Mouse (Mus musculus) induced T-regulatory cell, adult 2 months (primary cell): ENCODE results near the gene 4931406C07Rik.

Experiments
- DNase-seq: peaks from one replicate; pipeline ENCODE4 v3.0.0-alpha.2; 2012; ENCODE audit warnings: low read depth

The 4931406C07Rik gene

DNA sequence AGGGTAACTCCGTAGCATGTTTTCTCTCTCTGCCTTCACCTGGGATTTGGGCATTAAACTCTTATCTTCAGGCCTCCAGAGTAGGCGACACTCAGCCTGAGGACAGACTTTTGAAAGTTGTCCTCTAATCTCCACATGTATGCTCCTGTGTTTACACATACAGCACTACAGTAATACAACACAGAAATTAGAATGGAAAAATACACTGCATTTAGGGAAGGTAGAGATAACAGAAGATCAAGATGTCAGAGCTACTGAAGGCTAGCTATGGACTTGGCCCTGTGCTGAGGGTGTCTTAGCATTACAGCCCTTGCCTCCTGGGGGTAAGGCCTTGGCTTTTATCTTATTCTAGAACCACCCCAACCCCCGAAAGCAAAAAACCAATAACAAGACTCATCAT lies 17.8 kb downstream of the 4931406C07Rik start:
- no peak for DNase-seq

DNA sequence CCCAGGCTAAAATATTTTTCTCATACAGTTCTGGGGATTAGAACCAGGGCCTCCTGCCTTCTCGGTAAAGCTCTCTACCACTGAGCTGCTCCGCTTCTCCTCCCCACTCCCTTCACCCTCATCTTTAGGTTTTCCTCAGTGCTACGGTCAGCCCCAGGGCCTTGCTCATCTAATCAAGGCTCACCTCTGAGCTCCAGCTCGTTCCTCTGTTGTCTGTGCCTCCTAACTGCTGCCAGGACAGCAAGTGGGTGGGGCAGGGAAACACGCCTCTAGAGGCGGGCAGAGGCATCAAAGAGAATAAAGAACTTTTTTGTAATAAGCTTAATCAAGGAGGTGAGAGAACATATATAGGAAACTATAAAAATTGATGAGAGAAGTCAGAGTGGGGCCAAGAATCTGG lies 18.4 kb downstream of the 4931406C07Rik start:
- DNase-seq, result no peak

DNA sequence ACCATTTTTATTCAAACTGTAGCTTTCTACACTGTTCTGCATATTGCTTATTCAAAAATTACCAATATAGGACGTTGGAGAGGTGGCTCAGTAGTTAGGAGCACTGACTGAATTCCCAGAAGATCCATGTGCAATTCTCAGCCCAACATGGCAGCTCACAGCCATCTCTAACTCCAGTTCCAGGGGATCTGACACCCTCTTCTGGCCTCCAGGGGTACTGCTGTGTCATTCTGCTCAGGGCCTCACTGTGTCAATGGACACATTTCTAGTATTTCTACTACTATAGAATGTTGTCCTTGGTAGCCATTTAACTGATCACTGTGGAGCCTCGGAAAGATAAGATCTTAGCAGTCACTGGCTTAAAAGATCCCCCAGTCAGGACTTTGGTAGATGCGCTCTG lies 20.8 kb downstream of the 4931406C07Rik start:
- peak; percentile 53 for DNase-seq

DNA sequence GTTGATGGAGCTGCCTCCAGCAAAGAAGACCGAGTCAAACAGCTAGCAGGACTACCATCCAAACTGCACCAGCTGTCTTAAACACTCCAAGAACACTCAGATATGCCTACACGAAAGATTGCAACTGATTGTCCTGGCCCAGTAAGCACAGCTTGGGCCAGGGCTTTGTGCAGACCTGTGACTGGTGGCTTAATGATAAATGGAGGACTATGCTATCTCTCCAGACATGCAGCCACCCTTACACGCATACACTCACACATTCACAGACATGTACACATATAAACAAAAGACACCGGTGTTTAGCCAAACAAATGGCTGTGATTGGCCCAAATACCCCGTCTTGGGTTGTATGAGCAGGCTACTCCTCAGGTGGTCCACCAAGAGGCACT lies 25.8 kb downstream of the 4931406C07Rik start:
- no peak for DNase-seq

DNA sequence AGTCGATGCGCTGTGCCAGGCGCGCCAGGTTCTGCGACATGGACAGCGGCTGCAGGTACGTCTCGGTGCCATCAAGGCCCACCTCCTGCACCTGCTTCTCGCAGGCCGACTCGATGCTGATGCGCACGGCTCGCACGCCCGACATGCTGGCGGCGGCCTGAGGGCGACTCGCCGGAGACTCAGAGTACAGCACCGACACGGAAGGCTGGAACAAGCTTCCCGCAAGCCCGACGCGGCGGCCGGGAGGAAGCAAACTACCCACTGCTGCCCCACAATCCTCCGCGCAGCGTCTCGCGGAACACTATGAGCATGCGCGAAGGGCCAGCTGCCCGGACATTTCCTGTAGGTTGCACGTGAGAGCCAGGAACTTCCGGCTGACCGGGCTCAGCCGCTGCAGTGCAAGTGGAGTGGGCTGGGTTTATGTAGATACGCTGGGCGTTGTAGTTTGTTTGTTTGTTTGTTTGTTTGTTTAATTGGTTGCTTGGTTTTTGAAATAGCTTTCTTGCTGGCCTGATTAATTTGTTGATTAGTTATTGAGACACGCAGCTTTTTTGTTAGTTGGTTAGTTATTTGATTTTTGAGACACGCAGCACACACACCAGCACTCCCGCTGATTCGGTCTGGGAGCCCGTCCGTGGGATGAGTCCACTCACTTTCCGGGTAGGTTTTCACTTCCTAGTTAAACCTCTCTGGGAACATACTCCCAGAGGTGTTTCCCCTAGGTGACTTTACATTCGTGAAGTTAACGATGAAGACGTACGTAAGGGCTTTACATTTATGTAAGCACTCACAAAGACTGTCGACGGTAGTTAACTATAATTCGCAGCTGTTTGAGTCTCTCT lies 26.4 kb downstream of the 4931406C07Rik start, which contains the start of gene Med17:
TSS of gene Med17 (minus strand) at position 283 of the 842 bp plus-strand sequence.
- DNase-seq, result peak; percentile 97

DNA sequence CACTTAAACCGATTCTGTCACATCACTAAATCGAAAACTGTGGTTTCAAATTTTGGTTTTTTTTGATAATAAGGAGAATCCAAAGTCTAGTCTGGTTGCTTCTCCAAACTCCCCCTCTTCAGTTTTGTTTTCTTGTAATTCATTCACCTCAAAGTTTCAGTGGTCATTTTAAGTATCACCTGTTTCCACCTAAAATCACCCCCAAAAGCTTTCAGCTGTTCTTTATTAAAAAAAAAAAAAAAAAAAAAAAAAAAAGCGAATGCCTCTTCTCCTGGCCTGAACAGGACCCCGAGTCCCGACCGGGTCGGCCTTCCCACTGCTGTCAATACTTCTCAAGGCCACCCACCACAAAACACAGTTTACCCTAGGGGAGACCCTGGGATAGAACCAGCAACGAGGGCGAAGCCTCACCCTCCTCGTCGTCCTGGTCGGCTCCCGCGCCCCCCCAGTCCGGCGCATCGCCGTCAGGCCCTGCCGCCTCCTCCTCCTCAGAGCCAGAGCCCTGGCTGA lies 27.1 kb downstream of the 4931406C07Rik start:
- peak; percentile 41 for DNase-seq

DNA sequence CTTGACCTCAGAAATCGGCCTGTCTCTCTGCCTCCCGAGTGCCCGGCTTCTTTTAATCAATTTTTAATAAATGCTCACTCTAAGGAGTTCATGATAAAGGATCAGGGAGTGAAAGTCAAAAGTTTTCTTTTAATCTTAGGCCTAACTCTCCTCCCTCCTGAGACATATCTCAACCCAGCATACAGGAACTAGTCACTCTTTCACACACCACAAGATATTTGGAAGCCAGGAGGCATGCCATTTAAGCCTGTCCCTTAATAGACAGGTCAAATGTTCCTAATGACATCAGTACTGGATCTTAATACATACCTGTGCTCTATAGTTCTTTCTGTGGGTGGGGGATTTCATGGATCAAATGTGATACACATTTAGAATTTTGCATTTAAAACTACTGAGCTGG lies 27.9 kb downstream of the 4931406C07Rik start:
- peak; percentile 14 for DNase-seq

DNA sequence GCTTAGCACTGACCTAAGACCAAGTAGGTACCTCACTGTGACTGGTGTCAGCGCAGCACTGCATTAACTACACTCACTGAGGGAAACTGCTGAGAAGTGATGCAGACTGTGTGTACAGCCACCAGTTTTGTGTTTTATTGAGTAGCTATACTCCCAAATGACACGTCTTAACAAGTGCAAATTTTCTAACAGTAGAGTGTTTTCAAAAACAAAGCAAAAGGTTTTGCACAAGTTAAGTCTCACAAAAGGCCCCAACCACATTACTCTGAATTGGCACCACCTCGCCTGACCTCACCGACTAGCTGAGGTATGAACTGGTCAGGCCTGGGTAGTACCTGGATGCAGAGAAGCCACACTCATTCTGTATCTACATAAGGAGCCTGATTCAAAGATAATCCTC lies 29.4 kb downstream of the 4931406C07Rik start:
- DNase-seq, result no peak

DNA sequence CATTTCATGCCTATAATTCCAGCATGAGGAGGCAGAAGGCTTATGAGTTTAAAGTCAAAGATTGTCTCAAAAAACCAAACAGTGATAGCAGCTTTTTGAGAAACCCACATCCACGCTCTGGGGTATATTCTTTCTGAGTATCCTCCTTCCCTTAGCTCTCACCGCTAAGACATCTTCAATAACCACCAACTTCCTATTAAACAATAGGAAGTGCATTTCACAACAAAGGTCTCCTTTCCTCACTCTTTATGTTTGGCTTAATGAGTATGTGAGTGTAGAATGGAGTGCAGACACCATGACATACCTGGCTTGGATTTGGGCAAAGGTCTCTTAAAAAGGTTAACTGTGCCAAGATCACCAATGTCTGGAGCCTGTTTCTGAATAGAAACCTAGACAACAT lies 32.3 kb downstream of the 4931406C07Rik start:
- DNase-seq, result no peak

DNA sequence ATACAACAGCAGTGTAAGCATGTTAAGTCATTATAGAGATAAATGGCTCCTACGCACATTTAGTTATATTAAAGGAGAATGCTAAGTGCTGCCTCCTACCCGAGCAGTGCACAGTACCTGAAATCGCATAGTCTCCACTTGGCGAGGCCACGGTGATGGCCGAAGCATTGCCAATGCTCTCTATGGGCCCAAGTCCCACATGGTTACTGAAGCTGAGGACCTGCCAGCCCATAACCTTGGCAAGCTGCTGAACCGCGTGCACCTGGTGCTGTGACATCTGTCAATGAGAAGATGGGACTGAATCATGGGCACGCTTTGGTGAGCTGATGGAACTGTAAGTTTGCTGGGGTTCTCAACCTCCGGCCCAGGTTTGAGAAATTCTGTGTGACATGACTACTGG lies 42.8 kb downstream of the 4931406C07Rik start:
- DNase-seq, result no peak

DNA sequence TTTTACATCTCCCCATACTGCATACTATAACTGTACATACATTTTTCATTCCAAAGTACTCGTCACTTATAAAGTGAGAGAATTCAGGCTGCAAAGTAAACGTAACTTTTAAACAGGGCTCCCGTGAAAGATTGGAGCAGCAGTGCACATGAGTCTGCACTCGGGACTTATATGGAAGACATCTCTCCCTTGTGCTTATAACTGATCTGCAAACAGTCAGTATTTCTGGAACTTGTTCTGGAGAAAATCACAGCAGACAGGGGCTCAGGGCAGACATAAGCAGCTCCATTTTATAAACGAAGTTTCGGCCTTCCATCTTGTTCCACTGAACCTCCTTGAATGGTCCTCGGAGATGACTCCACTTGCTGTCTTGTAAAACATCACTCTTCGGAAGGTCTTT lies 44.3 kb downstream of the 4931406C07Rik start:
- DNase-seq, result no peak

DNA sequence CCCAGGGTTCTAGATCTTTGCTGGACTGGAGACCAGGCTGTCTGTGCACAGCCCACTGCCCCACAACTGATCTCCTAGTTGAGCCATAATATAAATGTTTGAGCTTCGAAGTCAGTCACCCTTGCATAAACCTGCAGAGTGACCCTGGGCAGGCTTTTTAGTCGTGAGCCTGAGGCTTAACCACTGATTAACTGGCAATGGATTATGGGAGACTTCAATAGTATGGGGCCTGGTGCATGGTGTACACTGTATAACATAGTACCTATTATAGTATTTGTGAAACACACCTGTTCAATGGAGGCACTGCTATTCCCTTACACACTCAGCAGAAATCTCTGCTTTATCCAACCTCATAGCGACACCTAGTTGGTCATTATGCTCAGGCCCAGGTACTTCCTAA lies 50.0 kb downstream of the 4931406C07Rik start:
- no peak for DNase-seq

DNA sequence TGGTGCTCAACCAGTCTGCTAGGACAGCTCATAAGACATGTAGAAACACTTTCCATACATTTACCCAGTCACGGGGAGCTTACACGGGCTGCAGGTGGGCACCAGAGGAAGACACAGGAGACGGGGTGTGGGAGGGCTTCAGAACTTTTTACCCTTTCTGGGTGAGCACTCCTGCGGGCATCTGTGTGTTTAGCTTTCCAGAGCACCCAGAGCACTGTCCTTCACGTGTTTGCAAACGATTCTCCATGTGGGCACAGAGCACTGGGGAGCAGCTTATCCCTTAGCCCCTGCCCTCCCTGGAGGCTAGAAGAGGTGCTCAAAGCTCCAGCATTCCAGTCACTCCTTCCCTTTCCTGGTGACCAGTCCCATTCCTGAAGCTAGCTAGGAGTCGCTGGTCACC lies 51.7 kb downstream of the 4931406C07Rik start:
- DNase-seq, result no peak

DNA sequence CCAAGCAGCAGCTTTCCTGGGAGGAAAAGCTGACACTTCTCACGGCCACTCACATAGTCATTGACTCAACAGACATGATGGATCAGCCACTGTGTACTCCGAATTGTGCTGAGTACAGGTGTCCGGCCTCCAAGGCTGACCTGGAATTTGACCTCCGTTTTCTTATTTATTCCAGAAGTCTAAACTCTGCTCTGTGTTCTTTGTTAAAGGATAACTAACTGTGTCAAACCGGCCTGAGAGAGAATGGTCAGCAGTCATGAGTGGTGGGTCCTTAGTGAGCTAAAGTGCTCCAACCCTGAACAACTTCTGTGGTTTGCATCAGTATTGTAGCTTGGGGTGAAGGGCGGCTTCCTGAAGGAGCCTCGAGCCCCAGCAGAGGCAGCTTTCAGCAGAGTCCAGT lies 54.1 kb downstream of the 4931406C07Rik start:
- no peak for DNase-seq

DNA sequence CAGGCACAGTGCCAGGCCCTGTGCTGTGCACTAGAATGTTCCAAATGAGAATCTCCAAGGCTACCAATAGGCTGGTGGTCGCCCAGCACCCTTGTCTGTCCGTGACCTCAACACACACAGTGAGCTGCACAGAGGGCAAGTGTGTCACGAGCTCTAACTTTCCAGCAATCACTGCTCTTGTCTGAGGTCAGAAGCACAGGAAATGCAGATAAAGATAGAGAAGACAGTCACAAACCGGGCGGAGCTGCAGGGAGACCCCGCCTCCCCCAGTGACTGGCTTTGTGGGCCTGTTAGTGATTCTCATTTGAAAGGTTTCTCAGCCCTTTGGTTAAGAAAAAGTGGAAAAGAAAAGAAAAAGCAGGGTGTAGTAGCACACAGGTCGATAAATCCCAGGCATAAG lies 55.9 kb downstream of the 4931406C07Rik start:
- peak; percentile 47 for DNase-seq

DNA sequence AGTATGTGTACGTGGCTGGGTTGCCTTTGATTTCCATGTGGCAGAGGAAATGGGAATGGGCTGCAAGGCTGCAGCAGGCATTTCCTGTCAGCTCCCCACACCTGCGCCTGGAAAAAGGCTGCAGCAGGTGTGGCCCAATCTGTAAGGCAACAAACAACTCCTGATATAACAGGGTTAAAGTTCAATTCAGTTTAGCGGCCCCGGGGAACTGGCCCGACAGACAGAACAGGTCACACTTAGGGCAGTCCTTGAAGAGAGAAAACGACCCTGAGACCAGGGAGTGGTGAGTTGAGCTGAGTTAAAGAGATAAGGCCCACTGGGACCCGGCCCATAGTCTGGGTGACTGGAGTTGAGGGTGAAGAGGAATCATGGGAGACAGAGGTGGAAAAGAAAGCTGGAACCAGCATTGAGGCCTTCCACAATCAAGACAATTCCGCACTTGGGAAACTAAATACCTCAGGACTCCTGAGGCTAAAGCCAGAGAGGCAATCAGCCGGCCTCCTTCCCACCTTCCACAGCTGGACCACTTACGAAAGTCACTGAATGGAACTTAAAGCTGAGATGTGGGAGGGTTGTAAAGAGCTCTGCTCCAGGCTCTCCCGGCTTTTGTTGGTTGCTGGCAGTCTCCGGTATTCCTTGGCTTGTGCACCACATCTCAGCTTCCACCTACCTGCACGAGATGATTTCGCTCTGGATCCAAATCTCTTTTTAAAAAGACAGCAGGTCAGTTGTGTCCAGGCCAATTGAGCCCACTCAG lies 60.8 kb downstream of the 4931406C07Rik start:
- DNase-seq, result no peak

DNA sequence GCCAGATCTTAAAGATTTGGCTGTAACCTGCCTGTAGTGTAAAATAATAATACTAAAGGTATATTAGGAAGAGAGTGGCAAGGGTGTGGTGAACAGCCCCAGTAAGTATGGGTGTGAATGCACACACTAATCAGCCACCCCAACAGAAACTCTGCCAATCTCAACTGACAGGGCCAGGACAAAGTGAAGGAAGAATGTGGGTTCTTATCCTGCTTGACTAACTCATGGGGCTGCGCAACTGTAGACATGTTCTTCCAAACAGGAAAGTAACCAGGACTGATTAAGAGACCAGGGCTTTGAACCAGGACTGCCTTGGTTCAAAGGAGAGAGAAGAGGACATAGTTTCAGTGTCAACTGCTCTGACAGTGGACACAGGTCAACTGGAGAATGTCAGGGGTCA lies 64.1 kb downstream of the 4931406C07Rik start:
- no peak for DNase-seq

DNA sequence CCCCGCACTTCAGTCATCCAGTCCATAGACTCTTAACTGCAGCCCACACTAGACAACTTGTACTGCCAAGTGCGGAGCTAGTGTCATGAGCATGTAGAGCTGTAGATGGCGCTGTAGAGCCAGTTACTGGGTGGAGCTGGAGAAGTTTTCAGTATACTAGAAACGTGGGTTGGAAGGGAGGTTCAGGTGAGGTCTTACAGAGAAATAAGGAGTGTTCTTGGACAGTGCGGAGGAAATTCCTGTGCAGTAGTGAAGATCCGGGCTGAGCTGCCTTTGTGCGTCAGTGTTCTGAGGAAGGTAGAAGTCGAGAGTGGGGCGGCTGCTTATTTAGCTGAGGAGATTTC lies 64.7 kb downstream of the 4931406C07Rik start:
- DNase-seq, result peak; percentile 62

DNA sequence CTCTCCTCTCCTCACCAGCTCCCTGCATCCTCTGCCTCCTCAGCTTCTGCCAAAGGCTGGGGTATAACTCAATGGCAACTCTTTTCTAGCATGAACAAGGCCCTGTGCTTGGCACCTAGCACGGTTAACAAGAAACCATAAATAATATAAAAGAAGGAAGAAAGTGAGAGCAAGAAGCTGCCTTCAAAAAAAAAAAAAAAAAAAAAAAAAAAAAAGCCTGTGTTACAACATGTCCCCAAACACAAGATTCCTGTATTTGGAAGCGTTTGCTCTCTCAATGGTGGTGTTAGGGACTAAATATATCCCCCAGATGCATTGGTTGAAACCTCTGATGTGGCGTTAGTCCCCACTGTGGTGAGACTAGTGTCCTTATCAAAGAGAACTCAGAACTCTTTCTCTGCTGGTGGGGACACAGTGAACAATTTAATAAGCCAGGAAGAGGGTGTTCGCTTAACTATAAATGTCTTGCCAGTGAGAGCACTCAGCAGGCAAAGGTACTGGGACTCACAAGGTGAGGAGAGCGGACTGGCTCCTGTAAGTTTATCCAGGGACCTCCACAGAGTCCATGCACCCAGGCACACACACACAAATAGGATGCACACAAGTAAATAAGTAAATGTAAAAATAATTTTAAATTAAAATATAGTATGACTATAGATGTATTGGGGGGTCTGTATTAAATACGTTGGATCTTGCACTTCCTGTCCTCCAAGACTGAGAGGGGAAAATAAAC lies 65.2 kb downstream of the 4931406C07Rik start:
- DNase-seq, result no peak

DNA sequence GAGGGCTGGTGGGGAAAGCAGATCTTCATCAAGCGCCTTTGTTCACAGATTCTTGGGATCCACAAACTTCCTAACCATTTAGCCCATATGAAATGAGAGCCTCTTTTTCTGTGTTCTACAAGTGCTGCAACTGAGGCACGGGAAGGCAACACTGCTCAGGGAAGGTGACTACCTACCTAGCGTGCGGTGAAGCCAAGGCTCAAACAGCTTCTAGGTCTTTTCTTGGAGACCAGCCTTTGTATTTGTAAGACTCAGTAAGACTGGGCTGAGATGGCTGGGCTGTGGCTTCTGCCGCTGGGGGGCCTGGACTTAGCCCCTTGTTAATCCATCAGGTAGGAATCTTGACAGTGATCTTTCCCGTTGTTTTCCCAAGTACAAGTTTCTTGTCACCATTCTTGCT lies 66.2 kb downstream of the 4931406C07Rik start:
- no peak for DNase-seq

DNA sequence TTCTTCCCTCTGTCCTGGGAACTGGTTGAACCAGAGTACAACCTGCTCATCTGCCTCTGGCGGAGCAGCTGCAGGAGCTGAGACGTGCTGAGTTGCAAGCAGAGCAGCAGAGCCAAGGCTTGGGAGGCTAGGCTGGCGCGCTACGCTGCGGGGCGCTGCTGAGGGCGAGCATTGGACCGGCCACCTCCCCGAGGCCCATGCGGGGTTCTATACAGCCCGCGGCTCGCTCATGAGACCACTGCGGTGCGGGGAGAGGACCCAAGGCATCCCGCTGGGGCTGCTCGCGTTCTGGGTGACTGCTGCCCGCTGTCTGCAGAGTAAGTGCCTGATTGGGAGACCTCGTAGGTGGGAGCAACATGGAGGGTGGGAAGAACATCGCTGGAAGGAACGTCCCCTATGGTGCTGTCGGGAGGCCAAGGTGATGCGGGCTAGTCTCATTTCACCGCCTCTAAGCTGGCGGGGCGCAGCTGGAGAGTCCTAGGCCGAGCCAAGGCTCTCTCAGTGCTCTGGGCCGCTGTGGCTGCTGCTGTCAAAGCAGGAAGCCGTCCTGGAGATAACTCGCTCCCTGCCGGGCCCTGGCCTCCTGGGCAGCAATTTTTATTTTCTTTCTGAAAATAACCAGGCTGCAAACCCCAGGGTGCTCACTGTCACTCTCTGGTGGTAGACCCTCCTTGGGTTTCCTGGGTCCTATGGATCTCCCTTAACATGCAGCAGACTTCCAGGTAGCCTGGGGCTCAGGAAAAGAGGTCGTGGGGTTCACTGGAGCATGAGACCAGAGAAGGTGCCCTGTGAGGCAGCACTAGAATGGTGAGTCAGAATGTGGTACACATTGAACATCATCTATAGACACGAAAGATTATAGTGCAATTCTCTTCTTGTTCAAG lies 67.0 kb downstream of the 4931406C07Rik start, which contains the start of gene Vstm5:
TSS of gene Vstm5 (plus strand) at position 4 of the 884 bp plus-strand sequence.
- DNase-seq, result no peak
